In the genomic region with DNA sequence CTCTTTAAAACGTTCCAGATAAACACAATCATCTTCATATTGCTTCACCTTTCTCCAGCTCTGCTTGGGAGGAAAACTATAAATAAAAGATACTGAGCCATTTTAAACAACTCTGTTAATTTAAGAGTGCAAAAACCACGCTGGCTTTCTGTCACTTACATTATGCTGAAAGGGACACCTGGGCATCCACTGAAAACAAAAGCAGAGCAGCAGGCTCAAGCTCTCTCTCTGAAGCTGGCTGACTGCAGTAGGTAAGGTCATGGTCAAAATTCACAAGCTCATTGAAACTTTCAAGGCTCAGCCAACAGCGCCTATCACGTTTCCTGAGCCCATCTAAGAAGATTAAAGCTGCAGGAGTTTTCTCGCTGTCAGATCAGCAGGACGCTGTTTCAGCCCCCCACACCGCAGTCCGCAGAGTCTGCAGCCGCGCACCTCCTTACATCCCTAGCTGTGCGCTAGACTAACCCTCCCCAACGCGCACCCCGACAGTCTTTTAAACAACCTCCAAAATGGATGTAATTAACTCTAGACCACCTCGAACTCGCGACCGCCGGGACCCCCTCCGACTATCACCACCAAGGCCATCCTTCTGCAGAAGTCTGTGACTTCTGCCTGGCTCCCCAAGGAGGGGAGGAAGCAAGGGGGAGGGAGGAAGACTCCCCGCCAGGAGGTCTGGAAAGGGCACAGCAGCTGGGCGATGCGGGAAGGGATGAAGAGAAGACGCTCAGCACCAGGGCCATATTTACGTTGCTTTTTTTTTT, we compare ENCODE assay signal across 8 mouse cellular contexts. TPM values are rescaled to one million over a fixed set of nuclear protein-coding genes. Genes with fewer than 3 reads are reported as not detected.
DNase-seq lines count a peak whose midpoint lies in the region; ATAC-seq and TF ChIP-seq lines count a peak whose summit lies in the region.

No protein-coding gene starts in this region.

- peaks cover 4% of the 10 kb centered on the region; the same call in 1 of the 2 replicates for H3K27me3 ChIP-seq in erythroblast, embryonic 14.5 days (ENCODE audit: control insufficient read depth)
- H3K27me3 ChIP-seq in embryonic facial prominence, embryonic 14.5 days (replicated peaks; ENCODE audit: control insufficient read depth, insufficient read depth, low read length), result no peaks in the 10 kb centered on the region
- H3K27me3 ChIP-seq in hindbrain, embryonic 13.5 days, result no peaks in the 10 kb centered on the region
- no peaks in the 10 kb centered on the region for H3K27me3 ChIP-seq in limb, embryonic 15.5 days
- H3K27me3 ChIP-seq in midbrain, postnatal 0 days (ENCODE audit: insufficient read depth, low read length), result no peaks in the 10 kb centered on the region
- H3K27me3 ChIP-seq in stomach, embryonic 16.5 days (ENCODE audit: control insufficient read depth, insufficient read depth, low read length), result no peaks in the 10 kb centered on the region

- DNase-seq in adrenal gland, postnatal 10 days, result peak; percentile 39
- peak; percentile 38 for DNase-seq in embryonic facial prominence, embryonic 14.5 days (ENCODE audit: low spot score)
- no peak for DNase-seq in midbrain, postnatal 0 days (ENCODE audit: low spot score)

- H3K4me3 ChIP-seq in erythroblast, embryonic 14.5 days (replicated peaks), result peak overlapping the region; percentile 79
- peak overlapping the region; percentile 65 for H3K4me3 ChIP-seq in embryonic facial prominence, embryonic 14.5 days (ENCODE audit: low read depth, low read length)
- H3K4me3 ChIP-seq in hindbrain, embryonic 13.5 days, result peak overlapping the region; percentile 83
- peak overlapping the region; percentile 76 for H3K4me3 ChIP-seq in limb, embryonic 15.5 days
- peak overlapping the region; percentile 89 for H3K4me3 ChIP-seq in midbrain, postnatal 0 days (ENCODE audit: low read depth, low read length)
- peak overlapping the region; percentile 77 for H3K4me3 ChIP-seq in stomach, embryonic 16.5 days (replicated peaks; ENCODE audit: low read length)

- H3K27ac ChIP-seq in embryonic facial prominence, embryonic 14.5 days (replicated peaks; ENCODE audit: low read depth, low read length), result no peak overlapping the region
- H3K27ac ChIP-seq in hindbrain, embryonic 13.5 days, result peak overlapping the region; percentile 93; the same call in 1 of the 2 replicates
- no peak overlapping the region for H3K27ac ChIP-seq in limb, embryonic 15.5 days
- H3K27ac ChIP-seq in midbrain, postnatal 0 days (ENCODE audit: low read depth, low read length), result no peak overlapping the region
- H3K27ac ChIP-seq in stomach, embryonic 16.5 days (ENCODE audit: low read length), result no peak overlapping the region; the same call in 1 of the 2 replicates

- TF ChIP-seq CTCF in midbrain, postnatal 0 days (IDR thresholded peaks at IDR 0.05), result peak; percentile 3; the same call in 1 of the 2 replicates

- under 1% methylated on average over 25 of the region's 25 CpGs for WGBS in embryonic facial prominence, embryonic 14.5 days
- WGBS in hindbrain, embryonic 13.5 days, result under 1% methylated on average over 25 of the region's 25 CpGs
- under 1% methylated on average over 25 of the region's 25 CpGs for WGBS in limb, embryonic 15.5 days
- WGBS in midbrain, postnatal 0 days, result 1% methylated on average over 25 of the region's 25 CpGs
- WGBS in stomach, embryonic 16.5 days, result under 1% methylated on average over 25 of the region's 25 CpGs

- peak overlapping the region; percentile 98 for H3K4me2 ChIP-seq in embryonic facial prominence, embryonic 14.5 days (ENCODE audit: low read depth, low read length)
- H3K4me2 ChIP-seq in hindbrain, embryonic 13.5 days, result peak overlapping the region; percentile 94
- H3K4me2 ChIP-seq in limb, embryonic 15.5 days, result peak overlapping the region; percentile 93
- peak overlapping the region; percentile 95 for H3K4me2 ChIP-seq in midbrain, postnatal 0 days (ENCODE audit: low read depth, low read length, poor library complexity, severe bottlenecking)
- peak overlapping the region; percentile 71 for H3K4me2 ChIP-seq in stomach, embryonic 16.5 days (ENCODE audit: low read depth, low read length)

- H3K9me3 ChIP-seq in erythroblast, embryonic 14.5 days (ENCODE audit: control insufficient read depth, low read length), result peaks cover under 1% of the 10 kb centered on the region; the same call in 1 of the 2 replicates
- H3K9me3 ChIP-seq in embryonic facial prominence, embryonic 14.5 days (ENCODE audit: control insufficient read depth, low read length), result peaks cover 3% of the 10 kb centered on the region; the same call in 1 of the 2 replicates
- 0 out of 2 replicates have a peak, but pooled peaks cover under 1% of the 10 kb centered on the region for H3K9me3 ChIP-seq in hindbrain, embryonic 13.5 days
- no peaks in the 10 kb centered on the region for H3K9me3 ChIP-seq in limb, embryonic 15.5 days
- no peaks in the 10 kb centered on the region for H3K9me3 ChIP-seq in midbrain, postnatal 0 days (ENCODE audit: low read length)
- H3K9me3 ChIP-seq in stomach, embryonic 16.5 days (replicated peaks; ENCODE audit: control insufficient read depth, low read length), result 0 out of 2 replicates have a peak, but pooled peaks cover 3% of the 10 kb centered on the region

- no peak for ATAC-seq in erythroblast, adult 5-6 weeks (replicated peaks; ENCODE audit: low FRiP score, poor library complexity, severe bottlenecking)
- no peak for ATAC-seq in embryonic facial prominence, embryonic 14.5 days (ENCODE audit: low read depth)
- ATAC-seq in hindbrain, embryonic 13.5 days (ENCODE audit: low FRiP score), result no peak
- no peak for ATAC-seq in limb, embryonic 15.5 days (ENCODE audit: insufficient number of reproducible peaks, low FRiP score, low TSS enrichment, low read depth)
- no peak for ATAC-seq in midbrain, postnatal 0 days (ENCODE audit: low FRiP score)
- no peak for ATAC-seq in stomach, embryonic 16.5 days (ENCODE audit: insufficient read depth, low FRiP score)

- H3K9ac ChIP-seq in embryonic facial prominence, embryonic 14.5 days (ENCODE audit: low read depth, low read length), result peak overlapping the region; percentile 75
- H3K9ac ChIP-seq in hindbrain, embryonic 13.5 days, result peak overlapping the region; percentile 86
- peak overlapping the region; percentile 57; the same call in 1 of the 2 replicates for H3K9ac ChIP-seq in limb, embryonic 15.5 days
- H3K9ac ChIP-seq in midbrain, postnatal 0 days (replicated peaks; ENCODE audit: low read length, poor library complexity, severe bottlenecking), result peak overlapping the region; percentile 75
- H3K9ac ChIP-seq in stomach, embryonic 16.5 days (ENCODE audit: low read length), result peak overlapping the region; percentile 88

- H3K36me3 ChIP-seq in erythroblast, embryonic 14.5 days (ENCODE audit: control insufficient read depth), result peaks cover 4% of the 10 kb centered on the region
- H3K36me3 ChIP-seq in embryonic facial prominence, embryonic 14.5 days (ENCODE audit: control insufficient read depth, insufficient read depth, low read length), result no peaks in the 10 kb centered on the region
- H3K36me3 ChIP-seq in hindbrain, embryonic 13.5 days, result no peaks in the 10 kb centered on the region
- no peaks in the 10 kb centered on the region for H3K36me3 ChIP-seq in limb, embryonic 15.5 days
- no peaks in the 10 kb centered on the region for H3K36me3 ChIP-seq in midbrain, postnatal 0 days (ENCODE audit: insufficient read depth, low read length)
- H3K36me3 ChIP-seq in stomach, embryonic 16.5 days (ENCODE audit: control insufficient read depth, insufficient read depth, low read length), result no peaks in the 10 kb centered on the region

- peaks cover 73% of the 10 kb centered on the region for H3K4me1 ChIP-seq in erythroblast, embryonic 14.5 days (ENCODE audit: control insufficient read depth)
- H3K4me1 ChIP-seq in embryonic facial prominence, embryonic 14.5 days (ENCODE audit: control insufficient read depth, insufficient read depth, low read length), result peaks cover 11% of the 10 kb centered on the region; the same call in 1 of the 2 replicates
- H3K4me1 ChIP-seq in hindbrain, embryonic 13.5 days (replicated peaks), result peaks cover 21% of the 10 kb centered on the region
- H3K4me1 ChIP-seq in limb, embryonic 15.5 days, result peaks cover 11% of the 10 kb centered on the region
- no peaks in the 10 kb centered on the region; the same call in 1 of the 2 replicates for H3K4me1 ChIP-seq in midbrain, postnatal 0 days (ENCODE audit: insufficient read depth, low read length)
- H3K4me1 ChIP-seq in stomach, embryonic 16.5 days (ENCODE audit: control insufficient read depth, insufficient read depth, low read length), result 0 out of 2 replicates have a peak, but pooled peaks cover 8% of the 10 kb centered on the region

RNA-seq across cellular contexts. Expression of a gene that starts 1.3 kb away (rescaled TPM):
- 3.8 and 6.1 TPM in 2 replicates for polyA plus RNA-seq in erythroblast, embryonic 14.5 days (2012)
- total RNA-seq in erythroblast, adult 5-6 weeks (2015; ENCODE audit: low replicate concordance), result 81.5 and 97.8 TPM in 2 replicates
- total RNA-seq in erythroblast, adult 5-6 weeks (2017; ENCODE audit: low replicate concordance), result 63.0 and 71.8 TPM in 2 replicates
- total RNA-seq in adrenal gland, postnatal 10 days (2021), result 10 to 100 TPM; 17.7 to 22.6 TPM
- 15.4 and 16.2 TPM in 2 replicates for polyA plus RNA-seq in embryonic facial prominence, embryonic 14.5 days (2014; fragmentation: Nextera tagmentation; extraction: Ambion mirVana)
- polyA plus RNA-seq in hindbrain, embryonic 13.5 days (2015; fragmentation: Nextera tagmentation; extraction: Ambion mirVana), result 10.8 and 11.1 TPM in 2 replicates
- 8.2 and 10.0 TPM in 2 replicates for polyA plus RNA-seq in limb, embryonic 15.5 days (2015; fragmentation: Nextera tagmentation; extraction: Ambion mirVana)
- total RNA-seq in midbrain, postnatal 0 days (2014; rRNA removed), result 7.1 and 8.4 TPM in 2 replicates
- polyA plus RNA-seq in midbrain, postnatal 0 days (2015; fragmentation: Nextera tagmentation; extraction: Ambion mirVana), result 6.8 and 8.1 TPM in 2 replicates
- polyA plus RNA-seq in stomach, embryonic 16.5 days (2015; fragmentation: Nextera tagmentation; extraction: Ambion mirVana), result 10.4 and 11.2 TPM in 2 replicates

RNA-seq across cellular contexts. Expression of a gene that starts 1.5 kb away (rescaled TPM):
- polyA plus RNA-seq in erythroblast, embryonic 14.5 days (2012), result not detected in 2 replicates
- 1.3 and 4.8 TPM in 2 replicates for total RNA-seq in erythroblast, adult 5-6 weeks (2015; ENCODE audit: low replicate concordance)
- 3.0 and 3.6 TPM in 2 replicates for total RNA-seq in erythroblast, adult 5-6 weeks (2017; ENCODE audit: low replicate concordance)
- total RNA-seq in adrenal gland, postnatal 10 days (2021), result under 1 TPM; 0.66 to 0.67 TPM
- 0.49 and 0.92 TPM in 2 replicates for polyA plus RNA-seq in embryonic facial prominence, embryonic 14.5 days (2014; fragmentation: Nextera tagmentation; extraction: Ambion mirVana)
- polyA plus RNA-seq in hindbrain, embryonic 13.5 days (2015; fragmentation: Nextera tagmentation; extraction: Ambion mirVana), result 0.44 and 0.57 TPM in 2 replicates
- polyA plus RNA-seq in limb, embryonic 15.5 days (2015; fragmentation: Nextera tagmentation; extraction: Ambion mirVana), result 0.16 and 0.29 TPM in 2 replicates
- 0.61 and 1.1 TPM in 2 replicates for total RNA-seq in midbrain, postnatal 0 days (2014; rRNA removed)
- 0.40 and 0.41 TPM in 2 replicates for polyA plus RNA-seq in midbrain, postnatal 0 days (2015; fragmentation: Nextera tagmentation; extraction: Ambion mirVana)
- polyA plus RNA-seq in stomach, embryonic 16.5 days (2015; fragmentation: Nextera tagmentation; extraction: Ambion mirVana), result 0.14 and 0.25 TPM in 2 replicates
